Mouse (Mus musculus) gastrocnemius, adult 8-10 months (tissue): Measurements from ENCODE around the gene Phf3. TPM values are rescaled to one million over a fixed set of nuclear protein-coding genes. Genes with fewer than 3 reads are reported as not detected.
"Not testable (repeated sequence)": the region's sequence is repeated elsewhere in the genome, so short reads cannot be mapped to it uniquely, and the experiment has no call there.

Experiments
- DNase-seq, 2 experiments: peaks; one replicate each; pipeline ENCODE4 v3.0.0; 2022; ENCODE audit warnings: low spot score in 2 of 2
- total RNA-seq, 4 experiments: library from RNA; stranded (reverse); gene quantifications; 2 replicates each; pipeline ENCODE4 v1.2.4; 2022

The Phf3 gene
- total RNA-seq = 10 to 100 TPM; 27.4 to 34.9 (median 31.8) TPM

DNA sequence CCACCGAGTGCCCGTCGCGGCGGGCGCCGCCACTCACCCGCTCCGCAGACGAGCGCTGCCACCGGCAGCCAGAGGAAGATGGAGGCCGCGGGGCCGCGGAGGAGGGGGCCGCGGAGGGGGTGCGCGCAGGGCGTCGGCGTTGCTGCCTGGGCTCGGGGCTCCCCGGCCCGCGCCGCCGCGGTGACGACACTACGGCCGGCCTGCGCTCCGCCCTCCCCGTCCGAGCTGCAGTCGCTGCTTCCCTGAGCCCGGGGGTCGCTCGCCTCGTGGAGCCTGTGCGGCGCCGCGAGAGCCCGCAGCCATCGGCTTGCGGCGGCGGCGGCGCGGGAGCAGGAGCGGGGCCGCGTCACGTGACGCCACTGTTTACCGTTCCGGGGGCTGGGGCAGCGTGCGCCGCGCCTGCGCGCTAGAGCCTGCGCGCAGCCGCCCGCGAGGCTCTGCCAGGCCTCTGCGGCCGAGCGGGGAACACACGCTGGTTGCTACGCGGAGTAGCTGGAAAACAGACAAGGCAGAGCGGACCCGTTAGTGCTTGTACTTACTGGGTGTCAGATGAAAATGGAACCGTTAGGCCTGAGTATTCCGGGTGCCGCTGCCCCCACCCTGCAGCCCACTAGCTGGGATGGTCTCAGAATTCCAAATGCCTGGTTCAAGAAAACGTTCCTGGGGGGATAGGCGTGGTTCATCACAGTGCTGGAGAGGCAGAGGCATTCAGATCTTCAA, at the start of gene Phf3:
Phf3 (minus strand) TSS at position 381 of the 720 bp plus-strand sequence.
- DNase-seq = peak; percentile 75 to 82

GRCm38 (mm10) chr1:30922237-30922636, 48.5 kb upstream of the Phf3 start:
- no peak for DNase-seq

- DNase-seq = no peak
These were observed 47.5 kb upstream of the Phf3 start for GRCm38 (mm10) chr1:30921252-30921651.

- peak; percentile 4 for DNase-seq
These were observed 47.0 kb upstream of the Phf3 start for GRCm38 (mm10) chr1:30920620-30921177.

- DNase-seq = no peak
These were observed 36.5 kb upstream of the Phf3 start for GRCm38 (mm10) chr1:30910172-30910571.

- DNase-seq = no peak
These were observed 35.1 kb upstream of the Phf3 start for GRCm38 (mm10) chr1:30908797-30909196.

DNA sequence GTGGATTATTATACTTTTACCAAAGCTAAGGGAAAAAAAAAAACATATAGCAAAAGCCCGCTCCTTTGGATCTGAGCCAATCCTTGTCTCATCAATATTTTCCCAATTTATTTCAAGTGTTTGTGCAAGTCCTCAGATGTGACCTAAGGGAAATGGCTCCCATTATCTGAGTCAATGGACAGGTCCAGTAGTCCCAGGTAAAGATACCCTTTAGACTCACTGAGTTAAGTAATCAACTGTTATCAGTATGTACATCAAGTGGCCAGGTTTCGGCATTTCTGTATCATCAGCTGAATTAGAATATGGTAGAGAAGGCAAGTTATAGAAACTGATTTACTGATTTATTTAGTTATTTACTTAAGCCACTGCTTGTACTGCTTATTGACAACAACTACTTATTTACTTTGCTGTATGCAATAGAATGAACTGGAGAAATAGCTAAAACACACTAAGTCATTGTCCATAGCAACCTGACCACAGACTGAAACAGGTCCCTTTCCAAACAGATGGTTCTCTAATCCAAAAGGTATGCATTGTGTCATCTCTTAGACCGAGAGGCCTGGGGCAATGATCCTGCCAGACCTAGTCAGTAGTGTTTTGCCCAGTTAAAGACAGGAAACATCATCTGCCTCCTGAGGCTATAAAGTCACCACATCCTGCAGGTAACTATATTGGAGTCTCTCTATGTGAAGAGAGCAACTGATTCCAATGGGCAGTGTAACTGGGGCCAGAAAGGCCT, 29.9 kb upstream of the Phf3 start:
- DNase-seq = no peak

DNA sequence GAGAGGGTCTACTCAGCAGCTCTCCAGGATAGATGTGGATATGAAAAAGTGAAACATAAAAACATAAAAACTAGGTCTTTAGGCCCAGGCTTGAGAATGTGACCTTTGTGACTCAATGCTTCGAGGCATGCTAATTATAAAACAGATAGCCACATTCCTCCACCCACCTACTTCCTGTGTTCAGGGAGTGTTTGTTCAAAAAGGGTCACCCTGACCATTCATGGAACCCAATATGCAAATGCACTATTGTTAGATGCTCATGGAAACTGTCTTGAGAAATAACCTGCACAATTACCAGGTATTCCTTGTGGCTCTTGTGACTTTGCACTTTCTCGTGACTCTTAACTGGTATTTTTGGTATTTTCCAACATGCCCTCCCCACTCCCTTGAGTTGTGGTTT, 25.0 kb upstream of the Phf3 start:
- no peak for DNase-seq

GRCm38 (mm10) chr1:30895366-30895765, 21.6 kb upstream of the Phf3 start:
- DNase-seq = not testable (repeated sequence)

GRCm38 (mm10) chr1:30883806-30884205, 10.1 kb upstream of the Phf3 start:
- not testable (repeated sequence) for DNase-seq

GRCm38 (mm10) chr1:30875746-30876145, 2.0 kb upstream of the Phf3 start:
- DNase-seq = no peak

DNA sequence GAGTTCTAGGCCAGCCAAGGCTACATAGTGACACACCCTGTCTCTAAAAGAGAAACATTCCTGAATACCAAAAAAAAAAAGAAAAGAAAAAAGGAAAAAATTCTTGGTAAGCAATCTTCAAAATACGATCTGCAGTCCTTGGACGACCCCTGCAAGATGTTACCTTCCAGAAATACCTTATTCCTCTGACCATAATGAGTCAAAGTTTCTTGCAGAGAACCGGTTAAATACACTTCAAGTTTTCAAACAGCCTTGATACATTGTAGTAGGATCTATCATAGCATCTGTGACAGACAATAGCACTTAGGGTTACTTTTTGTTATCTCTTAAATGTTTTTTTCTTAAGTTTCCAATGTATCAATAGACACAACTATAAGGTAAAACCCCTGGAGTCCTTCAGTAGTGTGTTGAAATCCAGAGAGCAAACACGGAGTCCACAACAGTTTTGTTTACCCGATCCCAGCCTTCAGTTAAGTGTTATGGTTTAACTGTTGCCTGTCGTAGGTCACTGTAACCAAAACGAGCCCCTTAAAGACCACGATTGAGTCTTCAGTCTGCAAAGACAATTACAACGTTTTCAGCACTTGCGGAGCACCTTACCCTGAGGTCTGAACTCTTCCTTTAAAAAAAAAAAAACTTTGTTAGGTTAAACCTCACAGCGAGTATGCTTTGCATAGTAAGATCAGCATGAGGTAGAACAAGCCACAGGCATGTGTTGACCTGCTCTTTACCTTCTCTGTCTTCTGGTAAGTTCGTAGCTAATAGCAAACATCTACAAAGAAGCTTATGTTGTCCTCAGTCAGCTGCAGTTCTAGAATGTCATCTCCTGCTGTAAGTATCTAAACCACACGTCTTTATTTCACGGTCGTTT, 775 bp upstream of the Phf3 start:
- DNase-seq = no peak

DNA sequence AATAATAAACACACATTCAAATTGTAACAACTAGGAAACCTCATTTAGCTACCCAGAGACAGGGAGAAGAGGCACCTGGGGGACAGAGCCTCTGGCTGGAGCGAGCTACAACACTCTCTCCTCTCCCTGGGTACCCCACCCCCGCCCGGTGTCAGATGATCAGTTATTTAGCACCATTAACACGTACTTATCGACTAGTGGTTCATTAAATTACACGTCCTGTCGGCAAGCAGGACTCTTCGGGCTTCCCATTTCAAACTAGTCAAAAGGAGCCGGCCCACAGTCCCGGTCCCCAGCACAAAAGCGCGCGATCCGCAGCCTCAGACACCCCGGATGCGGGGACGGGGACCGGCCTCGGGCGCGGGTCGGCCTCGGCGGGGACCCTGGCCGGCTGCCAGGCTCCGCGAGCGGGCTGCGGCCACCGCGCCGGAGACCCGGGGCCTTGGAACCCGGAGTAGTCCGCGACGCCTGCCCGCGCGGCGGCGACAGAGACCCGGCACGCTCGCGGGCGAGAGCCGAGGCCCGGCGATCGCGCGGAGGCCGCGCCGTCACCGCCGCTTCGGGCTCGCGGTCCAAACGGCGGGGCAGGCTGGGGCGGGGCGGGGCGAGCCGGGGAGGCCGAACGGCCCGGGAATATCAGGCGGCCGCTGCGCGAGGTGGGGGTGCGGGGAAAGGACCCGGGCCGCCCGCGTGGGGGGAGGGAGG, 733 bp downstream of the Phf3 start:
- peak; percentile 27 to 34 for DNase-seq

DNA sequence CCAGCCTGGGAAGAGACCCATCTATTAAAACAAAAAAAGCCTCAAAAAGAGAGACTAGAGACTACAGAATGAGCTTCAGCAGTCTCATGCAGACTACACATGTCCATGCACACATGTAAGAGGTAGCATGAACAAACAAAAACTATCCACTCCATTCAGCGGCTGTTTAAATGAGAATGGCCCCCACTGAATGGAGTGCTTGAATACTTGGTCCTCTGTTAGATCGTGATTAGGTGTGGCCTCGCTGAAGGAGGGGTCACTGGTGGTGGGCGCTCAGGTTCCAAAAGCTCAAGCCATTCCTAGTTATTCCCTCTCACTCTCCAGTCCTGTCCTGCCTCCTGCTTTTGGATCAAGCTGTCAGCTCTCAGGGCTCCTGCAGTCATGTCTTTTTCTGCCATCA, 5.9 kb downstream of the Phf3 start:
- no peak for DNase-seq

DNA sequence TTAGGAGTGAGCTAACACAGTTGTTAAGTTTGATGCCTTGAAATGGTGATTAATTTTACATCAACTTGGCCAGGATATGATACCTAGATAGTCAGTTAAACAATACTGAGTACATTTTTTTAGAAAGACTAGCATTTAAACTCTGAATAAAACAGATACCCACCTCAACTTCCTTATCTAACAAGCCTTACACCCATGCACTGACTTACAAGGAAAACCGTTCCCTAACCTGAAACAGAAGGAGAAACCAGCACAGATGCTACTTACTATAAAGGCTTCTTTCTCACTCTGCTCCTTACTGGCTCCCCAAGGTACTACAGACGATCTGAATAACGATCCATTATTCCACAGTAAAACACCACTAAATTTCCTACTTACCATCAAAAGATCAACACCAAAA, 21.2 kb downstream of the Phf3 start:
- no peak for DNase-seq

- no peak for DNase-seq
These were observed 21.8 kb downstream of the Phf3 start for GRCm38 (mm10) chr1:30851920-30852319.

GRCm38 (mm10) chr1:30850906-30851305, 22.8 kb downstream of the Phf3 start:
- no peak for DNase-seq

GRCm38 (mm10) chr1:30849955-30850354, 23.8 kb downstream of the Phf3 start:
- DNase-seq = no peak

GRCm38 (mm10) chr1:30847706-30848105, 26.0 kb downstream of the Phf3 start:
- no peak for DNase-seq

DNA sequence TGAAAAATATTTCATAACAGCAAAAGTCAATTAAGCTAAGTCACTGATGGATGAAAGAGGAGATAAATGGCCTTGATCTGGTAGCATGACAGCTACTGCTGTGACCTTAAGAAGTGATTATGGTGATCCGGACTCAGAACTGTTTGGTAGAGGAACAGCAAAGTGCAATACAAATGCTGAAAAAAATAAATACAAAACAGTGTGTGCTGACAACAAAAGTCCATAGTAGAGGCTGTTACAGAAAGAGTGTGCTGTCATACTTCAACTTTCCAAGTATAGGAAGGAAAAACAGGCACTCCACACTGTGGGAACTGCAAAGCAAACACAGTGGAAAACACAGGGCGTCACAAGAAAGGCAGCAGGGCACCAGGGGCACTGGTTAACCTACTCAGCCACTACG, 34.1 kb downstream of the Phf3 start:
- DNase-seq = no peak

DNA sequence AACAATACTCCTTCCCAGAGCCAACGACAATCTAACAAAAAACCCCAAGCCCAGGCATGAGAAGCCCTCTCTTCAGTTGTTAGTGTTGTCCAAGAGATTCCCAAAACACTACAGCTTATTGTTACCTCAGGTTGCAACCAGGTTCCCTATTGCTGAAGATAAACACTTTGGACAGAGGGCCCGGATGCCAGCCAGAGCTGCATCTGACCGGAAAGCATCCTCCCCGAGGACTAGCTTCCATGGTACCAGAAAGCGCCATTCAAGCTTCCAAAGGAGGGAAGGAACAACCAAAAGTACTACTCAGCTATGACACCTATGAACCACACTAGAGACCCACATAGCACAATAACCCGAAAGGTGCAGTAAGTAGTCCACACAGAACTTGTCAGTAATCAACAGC, 38.2 kb downstream of the Phf3 start:
- no peak for DNase-seq
